Mouse (Mus musculus): ENCODE results near the gene Prr36.

DNA sequence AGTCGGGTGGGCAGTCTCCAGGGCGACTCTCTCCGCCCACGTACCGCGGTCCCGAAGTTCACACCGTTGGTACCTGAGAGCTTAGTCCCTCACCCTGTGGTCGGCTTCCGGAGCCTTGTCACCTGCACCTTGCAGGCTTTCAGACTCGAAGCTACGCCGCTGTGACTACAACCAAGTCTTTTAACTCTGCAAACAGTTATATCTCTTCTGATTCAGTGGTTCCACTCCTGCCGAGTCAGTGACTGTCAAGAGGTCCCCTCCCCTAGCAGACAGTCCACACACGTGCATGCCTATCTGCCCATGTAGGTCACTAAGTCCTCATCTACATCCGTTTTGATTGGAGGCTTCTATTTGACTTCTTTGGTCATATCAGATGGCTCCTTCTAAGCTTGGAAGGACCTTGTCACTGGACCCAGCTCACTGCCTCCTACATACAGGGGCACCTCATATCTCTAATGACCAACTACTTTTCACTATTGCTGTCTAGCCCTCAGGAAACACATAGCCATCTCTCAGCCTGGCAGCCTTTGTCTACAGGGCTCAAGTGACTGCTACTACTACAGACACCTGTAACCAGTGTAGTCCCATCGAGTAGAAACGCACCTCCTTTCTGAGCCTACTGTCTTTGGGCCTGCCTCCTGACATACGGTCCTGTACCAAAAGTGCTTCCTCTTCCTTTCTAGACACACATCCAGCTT, 22.1 kb upstream of the Prr36 start:
- no peak for TF ChIP-seq CTCF (IDR thresholded peaks at IDR 0.05; ENCODE audit: low read depth, low read length)
- TF ChIP-seq POLR2A (IDR thresholded peaks at IDR 0.05; ENCODE audit: extremely low read depth, insufficient read depth, low read length) = no peak

Measured in liver, adult 2 months (tissue).